Mouse (Mus musculus): ENCODE data around the gene Rnf19b. TPM values are rescaled to one million over a fixed set of nuclear protein-coding genes. Genes with fewer than 3 reads are reported as not detected.
A peak's percentile ranks its signal among the peaks of the same experiment; 100 is the strongest.

Rnf19b gene
- total RNA-seq, 2 experiments from 2014 or later: 60.8 to 63.5 TPM

- intact Hi-C loops (cut with DNase I): loop anchor here (10.0 kb wide), 1 partner anchor 54 kb away; the partner anchor contains the start of genes S100pbp and Yars
- no peak for DNase-seq (ENCODE audit: low spot score in 2 of 2)
Measured at GRCm38 (mm10) chr4:129130755-129131303, 72.8 kb downstream of the Rnf19b start.

GRCm38 (mm10) chr4:129134799-129135585, 76.9 kb downstream of the Rnf19b start:
- DNase-seq (ENCODE audit: low spot score in 2 of 2): peak in 1 of 2 experiments; percentile 78
- intact Hi-C loops (cut with DNase I): loop anchor here (10.0 kb wide), 1 partner anchor 50 kb away; the partner anchor contains the start of genes S100pbp and Yars

Other genes starting within 250 kb of the Rnf19b start
- gene Trim62, start 174.7 kb upstream of the Rnf19b start, total RNA-seq (2021): 10 to 100 TPM; 18.1 to 23.0 TPM
- 10 to 100 TPM; 42.1 to 43.5 TPM for gene Azin2, start 95.8 kb upstream of the Rnf19b start, total RNA-seq (2021)
- 10 to 100 TPM; 24.3 to 29.6 TPM for gene Ak2, start 66.3 kb upstream of the Rnf19b start, total RNA-seq (2021)
- not detected for gene Tmem54, start 47.3 kb downstream of the Rnf19b start, total RNA-seq (2021)
- 100 to 1,000 TPM; 562 to 615 TPM for gene Hpca, start 63.8 kb downstream of the Rnf19b start, total RNA-seq (2021)
- gene Fndc5, start 78.7 kb downstream of the Rnf19b start, total RNA-seq (2021): 10 to 100 TPM; 57.5 to 59.2 TPM
- 10 to 100 TPM; 35.3 to 35.5 TPM for gene S100pbp, start 131.5 kb downstream of the Rnf19b start, total RNA-seq (2021)
- 100 to 1,000 TPM; 103 to 110 TPM for gene Yars, start 131.5 kb downstream of the Rnf19b start, total RNA-seq (2021)
- 10 to 100 TPM; 17.9 to 21.1 TPM for gene C77080, start 203.1 kb downstream of the Rnf19b start, total RNA-seq (2021)
- 1 to 10 TPM; 1.2 to 2.2 TPM for gene Sync, start 229.3 kb downstream of the Rnf19b start, total RNA-seq (2021)